Mouse (Mus musculus): Measurements from ENCODE around the gene Gm21317. TPM values are rescaled to one million over a fixed set of nuclear protein-coding genes. Genes with fewer than 3 reads are reported as not detected.

Gene Gm21317
- not detected in 2 replicates for polyA plus RNA-seq (2012; rRNA removed)

DNA sequence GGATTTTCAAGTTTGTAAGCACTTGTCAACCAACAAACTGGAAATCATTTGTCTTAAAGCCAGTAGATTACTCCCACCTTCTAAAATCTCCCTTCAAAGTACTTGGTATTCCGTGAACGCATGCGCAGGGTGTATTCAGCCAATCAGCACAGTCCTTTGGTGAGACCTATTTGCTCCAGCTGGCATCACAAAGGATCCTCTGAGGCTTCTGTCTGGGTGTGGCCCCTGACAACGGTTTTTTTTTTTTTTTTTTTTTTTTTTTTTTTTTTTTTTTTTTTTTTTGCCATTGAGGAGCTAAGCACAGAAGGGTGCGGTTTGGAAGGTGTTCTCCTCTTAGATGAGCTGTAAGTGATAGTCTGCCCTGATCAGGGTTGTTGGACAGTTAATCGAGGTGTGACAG is at the start of gene Gm21317:
Gene Gm21317 (plus strand): TSS at position 301 of the 400 bp plus-strand sequence.

